Mouse (Mus musculus): ENCODE measurements around the gene Rftn1. TPM values are rescaled to one million over a fixed set of nuclear protein-coding genes. Genes with fewer than 3 reads are reported as not detected.

Rftn1 gene
- polyA plus RNA-seq, 1 experiment from 2014 or later: 37.8 TPM

DNA sequence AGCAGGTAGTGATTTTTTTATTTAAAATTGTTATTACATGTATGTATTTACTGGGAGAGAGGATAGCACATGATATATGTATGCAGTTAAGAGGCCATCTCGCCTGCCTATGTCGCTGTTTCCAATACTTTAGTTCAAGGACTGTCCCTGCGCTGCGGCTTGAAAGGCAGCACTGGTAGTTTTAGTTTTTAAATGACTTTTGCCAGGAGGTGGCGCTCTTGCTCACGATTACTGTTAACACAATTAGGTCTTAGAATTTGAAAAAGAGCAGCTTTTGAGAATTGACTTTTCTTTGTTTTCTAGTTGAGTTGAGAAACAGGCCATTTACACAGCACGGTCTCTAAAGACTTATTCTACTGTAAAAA lies 239.0 kb downstream of the Rftn1 start:
- Histone ChIP-seq H3K27me3 (ENCODE audit: control insufficient read depth, insufficient read depth, low read length) (no peaks in the 10 kb centered on the region), H3K4me2 (ENCODE audit: low read depth, low read length) (peak overlapping the region; percentile 56), H3K9ac (ENCODE audit: low read length) (peak overlapping the region; percentile 59; the same call in 1 of the 2 replicates), H3K4me3 (ENCODE audit: low read length) (peak overlapping the region; percentile 37), H3K4me1 (ENCODE audit: control insufficient read depth, insufficient read depth, low read length) (peaks cover 8% of the 10 kb centered on the region), H3K36me3 (ENCODE audit: control insufficient read depth, insufficient read depth) (no peaks in the 10 kb centered on the region), H3K9me3 (replicated peaks; ENCODE audit: control insufficient read depth, low read length) (no peaks in the 10 kb centered on the region), H3K27ac (ENCODE audit: low read length) (peak overlapping the region; percentile 75)
- ATAC-seq (replicated peaks; ENCODE audit: extremely low read depth, insufficient read depth, low FRiP score): no peak
- WGBS: 9% methylated on average over 7 of the region's 7 CpGs

DNA sequence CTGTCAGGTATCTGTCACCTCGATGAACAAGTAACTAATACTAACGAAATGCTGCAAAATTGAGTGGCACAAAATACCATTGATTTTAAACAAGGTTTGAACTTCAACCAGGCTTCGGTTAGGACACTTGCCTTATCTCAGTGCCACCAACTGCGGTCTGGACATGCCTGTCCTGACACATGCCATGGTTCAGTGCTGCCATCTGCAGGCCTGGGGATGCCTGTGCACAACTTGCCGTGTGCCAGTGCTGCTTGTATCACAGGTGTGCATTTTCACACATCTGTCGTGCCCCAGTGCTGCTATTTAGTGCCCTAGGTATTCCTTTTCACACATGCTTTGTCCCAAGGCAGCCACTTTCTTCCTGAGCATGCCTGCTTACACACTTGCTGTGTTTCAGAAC lies 247.8 kb downstream of the Rftn1 start:
- 67% methylated on average over 6 of the region's 6 CpGs for WGBS
- ATAC-seq (replicated peaks; ENCODE audit: extremely low read depth, insufficient read depth, low FRiP score): no peak

More for the DNA sequence above, 247.8 kb downstream of the Rftn1 start:
- H3K27me3 ChIP-seq (ENCODE audit: control insufficient read depth, insufficient read depth, low read length): no peaks in the 10 kb centered on the region
- no peak overlapping the region for H3K27ac ChIP-seq (ENCODE audit: low read length)
- no peak overlapping the region for H3K4me3 ChIP-seq (ENCODE audit: low read length)
- no peaks in the 10 kb centered on the region for H3K9me3 ChIP-seq (replicated peaks; ENCODE audit: control insufficient read depth, low read length)
- H3K36me3 ChIP-seq (ENCODE audit: control insufficient read depth, insufficient read depth): no peaks in the 10 kb centered on the region
- no peak overlapping the region for H3K4me2 ChIP-seq (ENCODE audit: low read depth, low read length)
- no peaks in the 10 kb centered on the region for H3K4me1 ChIP-seq (ENCODE audit: control insufficient read depth, insufficient read depth, low read length)
- H3K9ac ChIP-seq (ENCODE audit: low read length): no peak overlapping the region

Other genes with a start within 250 kb of the Rftn1 start
- 0.21 and 0.26 TPM in 2 replicates for gene Dazl, start 103.0 kb upstream of the Rftn1 start, polyA plus RNA-seq (2015; fragmentation: Nextera tagmentation; extraction: Ambion mirVana)